Mouse (Mus musculus) retina, embryonic 14.5 days (tissue): ENCODE results near the gene Pot1b.
A peak's percentile ranks its signal among the peaks of the same experiment; 100 is the strongest.

Experiments used
- DNase-seq: peaks from one replicate; pipeline ENCODE4 v3.0.0-alpha.2; 2015; ENCODE audit warnings: low spot score

The Pot1b gene

DNA sequence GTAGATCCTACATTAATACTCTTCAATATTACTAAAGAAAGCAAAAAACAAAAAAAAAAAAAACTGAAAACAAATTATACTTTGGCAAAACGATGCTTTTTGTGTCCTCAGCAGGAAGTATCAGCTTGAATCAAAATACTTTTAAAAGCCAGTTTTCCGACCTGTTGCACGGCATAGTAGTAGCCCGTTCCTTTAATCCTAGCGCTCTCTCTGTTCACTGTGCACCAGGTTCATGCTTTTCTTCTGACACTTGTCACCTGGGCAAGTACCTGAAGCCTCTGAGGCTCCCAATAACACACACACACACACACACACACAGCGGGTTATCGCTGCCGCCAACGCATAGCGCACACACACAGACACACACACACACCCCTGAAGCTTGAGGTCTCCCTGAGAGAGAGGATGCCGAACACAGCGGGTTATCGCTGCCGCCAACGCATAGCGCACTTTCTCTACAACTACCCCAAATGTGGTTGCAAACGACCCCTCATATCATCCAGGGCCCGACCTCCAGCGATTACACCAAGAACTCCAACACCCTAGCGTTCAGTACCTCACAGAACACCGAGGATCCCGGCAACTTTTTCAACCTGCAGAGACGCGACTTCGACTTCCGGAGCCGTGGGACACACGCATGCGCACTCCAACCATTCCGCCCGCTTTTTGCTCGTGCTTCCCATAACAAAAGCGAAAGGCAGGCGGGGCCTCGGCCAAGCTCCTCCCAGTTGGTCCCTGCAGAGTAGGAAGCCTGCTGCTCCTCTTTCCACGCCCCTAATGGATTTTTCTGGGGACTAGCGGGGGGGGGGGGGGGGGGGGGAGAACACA, at the start of gene Pot1b:
TSS of gene Pot1b (minus strand) at position 645 of the 828 bp plus-strand sequence.
- peak; percentile 100 for DNase-seq

DNA sequence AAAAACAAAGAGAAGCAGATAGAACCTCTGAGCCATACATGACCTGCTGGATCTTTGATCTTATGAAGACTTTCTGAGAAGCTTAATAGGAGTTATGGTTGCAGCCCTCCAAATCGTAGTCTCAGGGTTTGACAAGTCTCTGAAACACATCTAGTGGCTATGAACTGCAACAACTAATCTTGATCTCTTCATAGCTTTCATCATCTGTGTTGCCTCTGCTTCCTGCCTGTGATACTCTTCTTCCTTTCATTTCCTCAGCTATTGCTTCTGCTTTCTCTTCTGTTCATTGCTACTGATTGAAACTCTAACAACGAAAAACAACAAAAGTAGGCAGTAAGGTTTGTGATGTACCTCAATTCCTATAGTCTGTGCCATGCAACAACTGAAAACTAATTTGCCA, 38.7 kb upstream of the Pot1b start:
- DNase-seq = no peak

DNA sequence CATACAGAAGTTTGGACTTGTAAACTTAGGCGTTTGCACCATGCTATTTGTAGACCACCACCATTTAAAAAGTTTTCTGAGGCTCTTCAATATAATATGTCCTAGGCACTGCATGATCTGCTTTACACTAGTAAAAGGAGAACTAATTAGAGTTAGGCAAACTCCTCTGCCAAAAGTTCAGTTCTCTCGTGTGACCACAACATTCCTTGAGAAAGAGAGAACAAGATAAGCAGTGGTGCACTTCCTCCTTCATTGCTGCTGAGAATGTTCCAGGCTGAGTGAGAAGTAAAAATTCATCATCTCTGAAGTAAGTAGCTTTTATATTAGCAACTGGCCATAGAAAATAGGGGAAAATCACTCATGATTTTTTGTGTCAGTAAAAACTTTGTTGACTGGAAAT, 37.4 kb upstream of the Pot1b start, which contains the start of gene Adgre4:
TSS of gene Adgre4 (plus strand) at position 199 of the 400 bp plus-strand sequence.
- DNase-seq = no peak

DNA sequence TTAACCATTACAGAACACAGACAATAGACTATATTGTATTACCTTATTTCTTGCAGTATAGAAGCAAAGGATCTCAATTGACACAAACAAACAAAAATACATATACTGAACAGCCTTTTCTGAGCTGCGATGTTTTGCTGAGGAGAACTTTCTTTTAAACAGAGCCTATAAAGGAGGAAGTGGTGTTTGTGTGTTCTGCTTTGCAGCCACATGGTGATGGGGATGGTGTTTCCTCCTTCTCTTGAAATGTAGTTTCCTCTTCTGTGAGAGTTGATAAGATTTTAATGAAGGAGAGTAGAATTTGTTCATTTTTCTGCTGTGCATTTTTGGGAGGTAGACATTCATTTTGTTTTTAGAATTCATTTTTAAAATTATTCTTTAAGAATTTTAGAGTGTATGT, 24.2 kb upstream of the Pot1b start:
- DNase-seq = no peak

DNA sequence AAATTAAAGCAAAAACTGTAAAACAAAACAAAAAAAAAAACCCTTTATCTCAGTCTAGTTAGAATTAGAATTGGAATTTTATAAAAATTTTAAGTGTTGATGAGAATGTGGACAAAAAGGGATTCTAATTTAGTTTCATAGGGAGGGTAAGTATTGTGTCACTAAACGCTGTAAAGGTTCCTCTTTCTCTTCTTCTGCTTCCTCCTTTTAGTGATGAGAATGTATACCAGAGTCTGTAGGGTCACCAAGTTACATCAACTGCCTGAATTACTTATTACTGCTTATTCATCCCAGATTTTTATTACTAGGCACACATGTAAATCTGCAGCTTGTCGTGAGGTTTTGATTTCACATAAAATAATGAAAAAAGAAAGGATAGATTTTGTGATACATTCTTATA, 13.8 kb upstream of the Pot1b start:
- DNase-seq = no peak

DNA sequence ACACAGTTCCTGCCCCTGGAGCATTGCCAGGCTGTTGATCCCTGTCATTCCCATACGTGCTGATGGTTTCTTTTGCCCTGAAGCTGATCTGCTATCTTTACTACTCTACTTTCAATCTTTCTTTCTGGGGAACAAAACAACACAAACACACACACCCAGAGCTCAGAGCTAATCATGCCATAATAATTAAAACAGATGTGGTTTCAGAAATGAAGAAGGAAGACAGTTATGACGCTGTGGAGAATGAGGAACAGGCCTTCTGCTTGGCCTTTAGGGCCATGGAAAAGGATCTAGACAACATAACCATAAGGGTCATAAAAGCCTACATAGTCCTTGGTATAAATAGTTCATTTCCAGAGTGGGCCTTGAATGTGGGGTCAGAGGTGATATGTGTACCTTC, 9.8 kb upstream of the Pot1b start:
- DNase-seq = no peak

DNA sequence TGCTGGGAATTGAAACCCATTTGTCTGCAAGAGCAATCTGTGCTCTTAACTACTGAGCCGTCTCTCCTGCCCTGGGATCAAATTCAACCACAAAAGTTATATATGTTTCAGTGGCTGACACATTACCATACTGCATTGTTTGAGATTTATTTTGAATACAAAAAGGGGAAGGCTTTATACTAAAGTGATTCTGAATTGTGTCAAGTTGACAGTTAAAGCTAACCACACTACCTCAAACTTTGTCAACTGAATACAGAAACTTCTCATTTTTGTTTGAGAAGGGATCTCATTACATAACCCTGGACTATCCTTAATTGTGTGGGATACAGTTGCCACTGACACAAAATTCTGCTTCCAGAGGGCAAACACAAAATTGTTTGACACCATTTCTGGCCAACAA, 8.8 kb upstream of the Pot1b start:
- DNase-seq = no peak

DNA sequence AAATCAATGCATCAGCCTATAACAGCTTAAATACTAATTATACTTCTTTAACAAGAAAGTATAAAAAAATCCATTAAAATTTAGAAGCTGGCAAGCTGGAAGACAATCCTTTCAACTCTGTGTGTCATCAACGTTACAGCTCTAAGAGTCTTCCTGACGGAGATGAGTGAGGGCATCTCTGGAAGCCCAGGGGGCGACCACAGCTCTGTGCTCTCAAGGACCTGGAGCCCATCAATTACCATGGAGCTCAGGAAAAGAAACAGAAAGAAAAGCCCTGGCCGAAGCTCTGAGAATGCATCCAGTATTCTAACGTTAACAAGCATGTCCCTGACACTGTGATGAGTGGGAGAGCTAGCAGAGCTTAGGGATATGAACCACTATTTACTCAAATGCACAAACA, 9.6 kb downstream of the Pot1b start:
- no peak for DNase-seq

DNA sequence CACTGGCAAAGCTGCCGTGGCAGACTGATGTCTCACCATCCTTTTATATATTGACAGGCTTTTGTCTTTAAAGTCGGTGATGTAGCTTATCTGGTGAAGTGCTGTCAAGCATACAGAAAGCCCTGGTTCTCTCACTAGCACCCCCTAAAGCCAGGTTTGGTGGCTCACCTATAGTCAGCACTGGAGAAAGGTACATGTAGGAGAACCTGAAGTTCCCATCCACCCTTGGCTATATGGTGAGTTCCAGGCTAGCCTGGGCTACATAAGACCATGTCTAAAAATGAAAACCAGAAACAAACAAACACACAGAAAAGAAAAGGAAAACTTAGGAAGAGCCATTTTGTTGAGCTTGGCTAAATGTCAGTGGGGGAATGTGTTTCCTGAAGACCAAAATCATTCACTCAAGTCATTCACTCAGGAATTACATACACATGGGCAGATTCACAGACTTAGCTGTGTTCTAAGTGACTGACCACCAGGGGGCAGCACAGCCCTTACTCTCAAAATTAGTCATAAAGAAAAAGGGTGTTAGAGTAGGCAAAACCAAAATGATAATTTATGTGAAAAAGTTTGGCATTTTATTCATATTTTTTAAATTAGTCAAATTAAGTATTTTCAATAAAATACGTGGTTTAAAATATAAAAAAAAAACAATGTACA, 10.1 kb downstream of the Pot1b start:
- DNase-seq = peak; percentile 92

DNA sequence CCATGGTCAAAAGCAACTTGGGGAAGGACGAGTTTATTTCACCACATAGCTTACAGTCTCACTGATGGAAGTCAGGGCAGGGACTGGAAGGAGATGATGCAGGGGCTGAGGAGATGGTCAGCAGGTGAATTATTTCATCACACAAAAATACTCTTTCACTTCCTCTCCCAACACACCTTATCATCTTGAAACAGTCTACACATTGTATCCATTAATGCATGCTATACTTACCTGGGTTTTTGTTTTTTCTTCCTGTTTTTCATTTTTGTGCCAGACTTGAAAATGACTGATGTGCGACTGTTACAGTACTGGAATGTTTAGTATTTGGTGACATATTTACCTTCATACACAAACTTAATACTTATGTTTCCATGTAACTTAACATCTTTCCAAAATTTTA, 13.0 kb downstream of the Pot1b start:
- no peak for DNase-seq

DNA sequence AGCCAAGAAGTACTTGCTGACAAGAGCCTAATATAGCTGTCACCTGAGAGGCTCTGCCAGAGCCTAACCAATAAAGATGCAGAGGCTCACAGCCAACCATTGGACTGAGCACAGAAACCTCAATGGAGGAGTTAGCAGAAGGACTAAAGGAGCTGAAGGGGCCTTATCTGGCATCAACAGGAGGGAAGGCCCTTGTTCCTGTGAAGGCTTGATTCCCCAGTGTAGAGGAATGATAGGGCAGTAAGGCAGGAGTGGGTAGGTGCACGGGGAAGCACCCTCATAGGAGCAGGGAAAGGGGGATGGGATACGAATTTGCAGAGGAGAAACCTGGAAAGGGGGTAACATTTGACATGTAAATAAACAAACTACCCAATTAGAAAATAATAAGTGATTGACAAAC, 51.3 kb downstream of the Pot1b start:
- no peak for DNase-seq

DNA sequence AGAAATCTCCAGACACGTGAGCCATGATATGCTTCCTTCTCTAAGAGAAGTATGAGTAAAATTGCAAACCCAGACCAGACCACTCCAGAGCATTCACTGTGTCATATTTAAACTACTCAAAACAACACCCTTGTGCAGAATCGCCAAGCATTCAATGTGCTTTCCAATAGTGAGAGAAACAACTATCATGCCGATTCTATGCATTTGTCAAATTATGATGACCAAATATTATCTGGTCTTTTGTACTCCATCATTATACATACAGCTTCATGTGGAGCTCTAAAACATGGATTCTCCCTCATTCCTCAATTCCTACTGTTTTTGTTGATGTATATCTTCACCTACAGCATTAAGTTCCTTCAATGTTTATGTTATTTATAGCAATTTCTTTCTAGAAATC, 87.3 kb downstream of the Pot1b start, which contains the start of gene Vmn2r118:
TSS of gene Vmn2r118 (minus strand) at position 101 of the 400 bp plus-strand sequence.
- DNase-seq = no peak
